Mouse (Mus musculus) kidney, adult 2 months (tissue): ENCODE results near the gene Gm2663. TPM values are rescaled to one million over a fixed set of nuclear protein-coding genes. Genes with fewer than 3 reads are reported as not detected.

ENCODE experiments used
- DNase-seq: peaks from one replicate; pipeline ENCODE4 v3.0.0; 2021
- H3K27ac ChIP-seq: fragments of 200-500 bp; 2 replicates; pipeline ENCODE4 v1.5.1; 2012; ENCODE audit warnings: low read depth, low read length, control low read depth, inconsistent platforms; ENCODE audit not compliant: insufficient read depth
- H3K27me3 ChIP-seq: fragments of 200-500 bp; replicated peaks from 2 replicates; pipeline ENCODE4 v1.6.1; 2012; ENCODE audit warnings: mild to moderate bottlenecking, moderate library complexity, low read length, inconsistent platforms; ENCODE audit not compliant: control insufficient read depth, insufficient read depth
- H3K36me3 ChIP-seq: fragments of 200-500 bp; 2 replicates; pipeline ENCODE4 v1.6.1; 2012; ENCODE audit warnings: mild to moderate bottlenecking, moderate library complexity, low read length, inconsistent platforms; ENCODE audit not compliant: control insufficient read depth, insufficient read depth
- H3K4me1 ChIP-seq: fragments of 200-500 bp; 2 replicates; pipeline ENCODE4 v1.6.1; 2011; ENCODE audit warnings: low read length; ENCODE audit not compliant: control insufficient read depth, insufficient read depth
- H3K4me3 ChIP-seq: fragments of 200-500 bp; 2 replicates; pipeline ENCODE4 v1.5.1; 2011; ENCODE audit warnings: mild to moderate bottlenecking, low read depth, low read length, control low read depth; ENCODE audit not compliant: insufficient read depth
- CTCF ChIP-seq: fragments of 200-500 bp; conservative IDR thresholded peaks from 2 replicates; pipeline ENCODE4 v1.5.1; 2011; ENCODE audit warnings: low read depth, mild to moderate bottlenecking, control low read depth, low read length, moderate library complexity, mixed read lengths; ENCODE audit not compliant: insufficient read depth, insufficient read length
- POLR2A ChIP-seq: fragments of 200-500 bp; IDR thresholded peaks from one replicate; pipeline ENCODE4 v1.6.1; 2011; ENCODE audit warnings: low read depth, low read length, control low read depth
- WGBS: fragments of 180-500 bp; shearing (Covaris S2); methylation state at CpG from one replicate; pipeline ENCODE4 v1.1.7; 2018; 5-methylcytosine and 5-hydroxymethylcytosine counted together
- polyA plus RNA-seq: library from polyadenylated mRNA; depleted of rRNA; stranded (reverse); fragments of >200 nt; gene quantifications from 2 replicates; pipeline ENCODE4 v1.2.3, GENCODE M21; 2012; rRNA removed

The Gm2663 gene
- polyA plus RNA-seq, 1 experiment: not detected

DNA sequence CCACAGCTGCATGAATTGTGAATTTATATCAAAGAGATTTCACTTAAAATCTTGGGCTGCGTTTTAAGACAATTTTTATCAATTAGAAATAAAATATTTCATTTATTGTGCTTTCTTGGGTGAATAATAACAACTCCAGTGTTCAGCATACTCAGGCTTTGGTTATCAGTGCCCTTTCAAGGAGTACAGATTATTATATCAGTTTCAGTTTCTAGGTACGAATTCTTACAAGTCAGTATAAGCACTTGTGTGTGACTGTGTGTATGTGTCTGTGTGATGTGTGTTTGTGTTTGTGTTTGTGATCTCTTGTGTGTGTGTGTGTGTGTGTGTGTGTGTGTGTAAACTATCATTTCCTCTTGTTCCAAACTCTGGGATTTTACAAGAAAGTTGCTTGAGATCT, 45.6 kb downstream of the Gm2663 start:
- no peak overlapping the region for H3K4me3 ChIP-seq
- H3K27me3 ChIP-seq: no peaks in the 10 kb centered on the region
- no peak for DNase-seq
- no peak overlapping the region for H3K27ac ChIP-seq
- TF ChIP-seq CTCF: no peak
- TF ChIP-seq POLR2A: no peak
- 67% methylated on average over 2 of the region's 2 CpGs for WGBS
- H3K4me1 ChIP-seq: no peaks in the 10 kb centered on the region
- H3K36me3 ChIP-seq: no peaks in the 10 kb centered on the region

DNA sequence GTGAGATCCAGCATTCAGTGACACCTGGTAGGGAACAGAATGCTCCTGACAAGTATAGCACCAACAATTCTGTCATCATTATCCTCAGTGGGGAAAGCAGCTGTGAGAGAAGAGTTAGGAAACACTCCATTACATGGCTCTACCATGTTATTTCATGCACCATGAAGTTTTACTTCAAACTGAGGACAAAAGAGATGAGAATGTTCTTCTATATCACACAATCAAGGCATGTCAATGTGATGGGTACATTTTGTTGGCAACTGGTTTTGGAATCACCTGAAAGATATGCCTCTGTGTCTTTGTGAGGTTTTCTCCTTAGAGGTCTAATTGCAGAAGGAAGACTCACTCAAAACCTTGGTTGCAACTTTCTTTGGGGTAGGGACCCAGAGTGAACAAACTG, 47.5 kb downstream of the Gm2663 start, which contains the start of gene Gm4744:
Gene Gm4744 (minus strand): TSS at position 101 of the 400 bp plus-strand sequence.
- no peak within 1 kb of the TSS for H3K27ac ChIP-seq
- no peaks in the 10 kb centered on the region for H3K36me3 ChIP-seq
- TF ChIP-seq CTCF: no peak
- no peak for TF ChIP-seq POLR2A
- no peak for DNase-seq
- H3K4me3 ChIP-seq: no peak within 1 kb of the TSS
- H3K27me3 ChIP-seq: no peaks in the 10 kb centered on the region
- no peaks in the 10 kb centered on the region for H3K4me1 ChIP-seq

Other genes starting within 250 kb of the Gm2663 start
- not detected in 2 replicates for gene Moxd2, start 112.0 kb downstream of the Gm2663 start, polyA plus RNA-seq
- gene Prss58, start 99.1 kb downstream of the Gm2663 start, polyA plus RNA-seq: not detected in 2 replicates
- gene 1700074P13Rik, start 58.9 kb downstream of the Gm2663 start, polyA plus RNA-seq: 0.05 TPM in 1 of 2 replicates, not detected in the other
- gene Gm4744, start 47.6 kb downstream of the Gm2663 start, polyA plus RNA-seq: not detected in 2 replicates
- gene 1810009J06Rik, start 34.7 kb downstream of the Gm2663 start, polyA plus RNA-seq: not detected in 2 replicates
- gene 2210010C04Rik, start 36.0 kb upstream of the Gm2663 start, polyA plus RNA-seq: 0.05 TPM in 1 of 2 replicates, not detected in the other